Mouse (Mus musculus): ENCODE measurements at regions not wholly inside any gene's neighbourhood (a gene's known extent, or its start where the extent isn't known, plus 50 kb on each side); places are given as distances from the start of the nearest gene placed in this dataset.
"Not testable (repeated sequence)": the region's sequence is repeated elsewhere in the genome, so short reads cannot be mapped to it uniquely, and the experiment has no call there.

GRCm38 (mm10) chr10:99577041-99577681, 182.3 kb downstream of the Csl start:
- DNase-seq (ENCODE audit: low spot score in 2 of 2) = peak; percentile 41 to 59

GRCm38 (mm10) chr10:99578366-99578765, 181.1 kb downstream of the Csl start:
- DNase-seq (ENCODE audit: low spot score in 2 of 2) = no peak

GRCm38 (mm10) chr10:99580191-99580590, 179.3 kb downstream of the Csl start:
- DNase-seq (ENCODE audit: low spot score in 2 of 2) = no peak

- DNase-seq (ENCODE audit: low spot score in 2 of 2) = peak in 1 of 2 experiments; percentile 39
These were observed 178.4 kb downstream of the Csl start for GRCm38 (mm10) chr10:99581074-99581473.

GRCm38 (mm10) chr10:99584855-99585254, 174.6 kb downstream of the Csl start:
- no peak for DNase-seq (ENCODE audit: low spot score in 2 of 2)

GRCm38 (mm10) chr10:99592220-99592619, 167.2 kb downstream of the Csl start:
- peak in 1 of 2 experiments; percentile 36 for DNase-seq (ENCODE audit: low spot score in 2 of 2)

- no peak for DNase-seq (ENCODE audit: low spot score in 2 of 2)
These were observed 163.8 kb downstream of the Csl start for GRCm38 (mm10) chr10:99595659-99596058.

- not testable (repeated sequence) for DNase-seq (ENCODE audit: low spot score in 2 of 2)
These were observed 160.0 kb downstream of the Csl start for GRCm38 (mm10) chr10:99599142-99600120.

GRCm38 (mm10) chr10:99602331-99602730, 157.1 kb downstream of the Csl start:
- peak in 1 of 2 experiments; percentile 27 for DNase-seq (ENCODE audit: low spot score in 2 of 2)

GRCm38 (mm10) chr10:99604172-99604571, 155.3 kb downstream of the Csl start:
- no peak for DNase-seq (ENCODE audit: low spot score in 2 of 2)

- DNase-seq (ENCODE audit: low spot score in 2 of 2) = no peak
These were observed 151.0 kb downstream of the Csl start for GRCm38 (mm10) chr10:99608477-99608876.

- DNase-seq (ENCODE audit: low spot score in 2 of 2) = no peak
These were observed 150.0 kb downstream of the Csl start for GRCm38 (mm10) chr10:99609420-99609819.

- DNase-seq (ENCODE audit: low spot score in 2 of 2) = no peak
These were observed 148.6 kb downstream of the Csl start for GRCm38 (mm10) chr10:99610890-99611289.

GRCm38 (mm10) chr10:99614392-99615249, 144.8 kb downstream of the Csl start:
- no peak for DNase-seq (ENCODE audit: low spot score in 2 of 2)

GRCm38 (mm10) chr10:99615371-99615770, 144.1 kb downstream of the Csl start:
- no peak for DNase-seq (ENCODE audit: low spot score in 2 of 2)

GRCm38 (mm10) chr10:99615779-99616178, 143.7 kb downstream of the Csl start:
- peak; percentile 90 to 93 for DNase-seq (ENCODE audit: low spot score in 2 of 2)

GRCm38 (mm10) chr10:99617623-99618022, 141.8 kb downstream of the Csl start:
- DNase-seq (ENCODE audit: low spot score in 2 of 2) = no peak

GRCm38 (mm10) chr10:99619421-99620151, 139.9 kb downstream of the Csl start:
- DNase-seq (ENCODE audit: low spot score in 2 of 2) = peak; percentile 82

- DNase-seq (ENCODE audit: low spot score in 2 of 2) = no peak
These were observed 139.0 kb downstream of the Csl start for GRCm38 (mm10) chr10:99620489-99620888.

- no peak for DNase-seq (ENCODE audit: low spot score in 2 of 2)
These were observed 132.1 kb downstream of the Csl start for GRCm38 (mm10) chr10:99627355-99627754.

All from left cerebral cortex, adult 18-20 months (tissue).